Mouse (Mus musculus): ENCODE results near the gene Actn1. TPM values are rescaled to one million over a fixed set of nuclear protein-coding genes. Genes with fewer than 3 reads are reported as not detected.
A peak's percentile ranks its signal among the peaks of the same experiment; 100 is the strongest.

The Actn1 gene
- polyA plus RNA-seq, 1 experiment from 2014 or later, result 32.5 TPM

DNA sequence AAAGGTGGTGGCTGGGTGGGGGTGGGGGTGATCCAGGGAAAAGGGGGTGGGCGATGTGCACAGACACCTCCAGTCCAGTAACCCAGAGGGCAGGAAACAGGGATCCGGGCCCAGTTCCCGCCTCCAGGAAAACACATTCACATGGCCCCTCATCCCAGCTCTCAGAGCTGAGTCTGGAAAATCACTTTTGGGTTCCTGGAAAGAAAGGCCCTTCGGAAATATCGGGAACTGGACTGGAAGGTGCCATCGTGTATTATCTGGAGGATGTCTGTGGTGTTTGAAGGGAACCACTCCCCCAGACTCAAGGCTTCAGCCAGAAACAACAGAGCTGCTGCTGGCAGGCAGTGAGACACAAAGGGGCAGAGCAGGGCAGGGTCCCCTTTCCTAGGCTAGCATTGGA is 10.6 kb downstream of the Actn1 start:
- Histone ChIP-seq H3K27me3 (ENCODE audit: insufficient read depth, low read length) (no peaks in the 10 kb centered on the region), H3K9me3 (replicated peaks; ENCODE audit: low read length) (no peaks in the 10 kb centered on the region), H3K4me2 (ENCODE audit: low read length) (no peak overlapping the region), H3K4me1 (replicated peaks; ENCODE audit: insufficient read depth, low read length) (peaks cover 30% of the 10 kb centered on the region), H3K36me3 (ENCODE audit: insufficient read depth, low read length) (no peaks in the 10 kb centered on the region), H3K9ac (ENCODE audit: low read depth, low read length) (no peak overlapping the region), H3K27ac (no peak overlapping the region), H3K4me3 (replicated peaks; ENCODE audit: low read depth, low read length) (no peak overlapping the region)
- no peak for ATAC-seq (replicated peaks; ENCODE audit: low FRiP score, low read depth)
- 38% methylated on average over 6 of the region's 6 CpGs for WGBS
- no peak for DNase-seq (ENCODE audit: low spot score)
- no peak for TF ChIP-seq CTCF (IDR thresholded peaks at IDR 0.05; ENCODE audit: low read depth)

DNA sequence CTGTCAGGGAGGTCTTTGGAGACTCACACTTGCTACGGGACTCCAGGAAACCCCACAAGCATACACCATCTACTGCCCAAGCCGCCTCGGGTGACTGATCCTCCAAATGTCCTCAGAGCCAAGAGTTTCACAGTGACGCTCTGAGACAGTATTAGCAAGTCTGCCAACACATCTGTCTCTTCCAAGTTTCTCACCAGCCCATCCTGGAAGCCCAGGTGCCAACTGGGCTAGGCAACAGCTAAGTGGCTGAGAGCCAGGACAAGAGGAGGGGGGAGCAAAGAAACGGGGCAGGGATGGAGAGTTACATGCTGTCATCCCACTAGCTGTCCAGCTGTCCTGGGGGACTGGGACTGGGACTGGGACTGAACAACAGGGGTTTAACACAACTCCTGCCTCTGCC is 13.1 kb downstream of the Actn1 start:
- Histone ChIP-seq H3K4me2 (ENCODE audit: low read length) (no peak overlapping the region), H3K36me3 (ENCODE audit: insufficient read depth, low read length) (no peaks in the 10 kb centered on the region), H3K27ac (no peak overlapping the region), H3K4me3 (replicated peaks; ENCODE audit: low read depth, low read length) (no peak overlapping the region), H3K4me1 (replicated peaks; ENCODE audit: insufficient read depth, low read length) (peaks cover 25% of the 10 kb centered on the region), H3K27me3 (ENCODE audit: insufficient read depth, low read length) (no peaks in the 10 kb centered on the region), H3K9ac (ENCODE audit: low read depth, low read length) (no peak overlapping the region), H3K9me3 (replicated peaks; ENCODE audit: low read length) (no peaks in the 10 kb centered on the region)
- no peak for ATAC-seq (replicated peaks; ENCODE audit: low FRiP score, low read depth)
- DNase-seq (ENCODE audit: low spot score), result no peak
- no peak for TF ChIP-seq CTCF (IDR thresholded peaks at IDR 0.05; ENCODE audit: low read depth)
- 61% methylated on average over 5 of the region's 5 CpGs for WGBS

DNA sequence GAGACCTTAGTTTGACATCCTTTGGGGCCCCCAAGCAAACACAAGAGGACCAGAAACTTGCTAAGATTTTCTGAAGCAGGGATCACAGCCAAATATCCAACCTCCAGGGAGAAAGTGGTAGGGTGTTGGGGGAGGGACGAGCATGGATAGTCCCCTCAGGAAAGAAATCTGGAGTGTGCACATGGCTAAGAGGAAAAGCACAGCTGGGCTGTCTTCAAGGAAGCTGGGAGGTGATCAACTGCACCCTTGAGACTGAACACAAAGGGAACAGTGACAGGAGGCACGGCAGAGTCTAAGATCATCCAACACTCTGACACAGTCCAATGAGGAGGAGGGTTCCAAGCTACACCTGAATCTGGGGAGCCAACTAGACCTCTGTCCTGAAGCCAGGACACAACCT is 13.7 kb downstream of the Actn1 start:
- H3K36me3 ChIP-seq (ENCODE audit: insufficient read depth, low read length), result no peaks in the 10 kb centered on the region

DNA sequence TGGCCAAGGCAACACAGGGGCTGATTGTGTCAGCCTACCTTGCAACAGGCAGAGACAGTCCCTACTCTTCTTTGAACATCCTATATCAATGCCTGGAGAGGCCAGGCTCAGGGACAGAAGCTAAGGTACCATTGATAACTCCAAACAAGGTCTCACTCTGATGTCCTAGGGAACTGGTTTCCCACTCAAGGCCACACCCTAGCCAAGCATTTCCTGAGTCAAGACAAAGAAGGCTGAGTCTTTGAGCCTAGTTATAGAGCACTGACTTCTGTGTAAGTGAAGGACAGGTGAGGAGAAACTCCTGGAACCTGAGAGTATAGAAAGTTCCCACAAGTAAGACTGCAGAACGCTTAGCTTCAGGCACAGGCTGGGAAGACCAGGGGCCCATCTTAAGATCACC is 15.4 kb downstream of the Actn1 start:
- H3K9ac ChIP-seq (ENCODE audit: low read depth, low read length), result no peak overlapping the region
- no peaks in the 10 kb centered on the region for H3K36me3 ChIP-seq (ENCODE audit: insufficient read depth, low read length)
- peaks cover 8% of the 10 kb centered on the region; the same call in 1 of the 2 replicates for H3K4me1 ChIP-seq (replicated peaks; ENCODE audit: insufficient read depth, low read length)
- DNase-seq (ENCODE audit: low spot score) (no peak), ATAC-seq (replicated peaks; ENCODE audit: low FRiP score, low read depth) (no peak)
- no peak for TF ChIP-seq CTCF (IDR thresholded peaks at IDR 0.05; ENCODE audit: low read depth)
- H3K27me3 ChIP-seq (ENCODE audit: insufficient read depth, low read length), result no peaks in the 10 kb centered on the region
- no peak overlapping the region for H3K4me3 ChIP-seq (replicated peaks; ENCODE audit: low read depth, low read length)
- no peak overlapping the region for H3K4me2 ChIP-seq (ENCODE audit: low read length)
- H3K9me3 ChIP-seq (replicated peaks; ENCODE audit: low read length), result no peaks in the 10 kb centered on the region
- H3K27ac ChIP-seq, result no peak overlapping the region
- 88% methylated on average over 1 of the region's 1 CpGs for WGBS

More for the DNA sequence above, 13.7 kb downstream of the Actn1 start:
- peaks cover 23% of the 10 kb centered on the region for H3K4me1 ChIP-seq (replicated peaks; ENCODE audit: insufficient read depth, low read length)
- ATAC-seq (replicated peaks; ENCODE audit: low FRiP score, low read depth) (no peak), DNase-seq (ENCODE audit: low spot score) (no peak)
- no peaks in the 10 kb centered on the region for H3K9me3 ChIP-seq (replicated peaks; ENCODE audit: low read length)
- H3K9ac ChIP-seq (ENCODE audit: low read depth, low read length), result no peak overlapping the region
- WGBS, result 13% methylated on average over 2 of the region's 2 CpGs
- H3K27ac ChIP-seq, result no peak overlapping the region
- TF ChIP-seq CTCF (IDR thresholded peaks at IDR 0.05; ENCODE audit: low read depth), result no peak
- no peaks in the 10 kb centered on the region for H3K27me3 ChIP-seq (ENCODE audit: insufficient read depth, low read length)
- no peak overlapping the region for H3K4me2 ChIP-seq (ENCODE audit: low read length)
- no peak overlapping the region for H3K4me3 ChIP-seq (replicated peaks; ENCODE audit: low read depth, low read length)

DNA sequence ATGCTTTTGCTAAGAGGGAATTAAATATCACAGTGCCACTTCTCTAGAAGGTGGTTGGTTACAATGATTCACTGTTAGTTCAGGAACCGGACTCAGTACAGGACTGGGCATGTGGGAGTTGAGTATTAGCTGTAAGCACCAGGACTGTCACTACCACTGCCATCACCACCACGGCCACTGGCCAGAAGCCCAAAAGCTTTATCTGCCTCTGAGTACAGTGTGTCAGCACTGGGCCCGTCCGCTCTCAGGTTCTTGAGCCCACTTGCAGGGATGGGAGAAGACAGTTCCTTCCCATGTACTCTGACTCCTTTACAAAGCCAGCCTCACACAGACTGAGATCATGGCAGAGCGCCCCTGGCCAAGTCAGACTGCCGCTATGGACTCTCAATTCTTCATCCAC is 16.0 kb downstream of the Actn1 start:
- no peak overlapping the region for H3K4me2 ChIP-seq (ENCODE audit: low read length)
- H3K36me3 ChIP-seq (ENCODE audit: insufficient read depth, low read length), result no peaks in the 10 kb centered on the region
- DNase-seq (ENCODE audit: low spot score) (no peak), ATAC-seq (replicated peaks; ENCODE audit: low FRiP score, low read depth) (no peak)
- no peak for TF ChIP-seq CTCF (IDR thresholded peaks at IDR 0.05; ENCODE audit: low read depth)
- peaks cover 8% of the 10 kb centered on the region for H3K4me1 ChIP-seq (replicated peaks; ENCODE audit: insufficient read depth, low read length)
- H3K9me3 ChIP-seq (replicated peaks; ENCODE audit: low read length), result no peaks in the 10 kb centered on the region
- no peak overlapping the region for H3K27ac ChIP-seq
- no peak overlapping the region for H3K9ac ChIP-seq (ENCODE audit: low read depth, low read length)
- WGBS, result 87% methylated on average over 6 of the region's 6 CpGs
- H3K27me3 ChIP-seq (ENCODE audit: insufficient read depth, low read length), result no peaks in the 10 kb centered on the region
- no peak overlapping the region for H3K4me3 ChIP-seq (replicated peaks; ENCODE audit: low read depth, low read length)

DNA sequence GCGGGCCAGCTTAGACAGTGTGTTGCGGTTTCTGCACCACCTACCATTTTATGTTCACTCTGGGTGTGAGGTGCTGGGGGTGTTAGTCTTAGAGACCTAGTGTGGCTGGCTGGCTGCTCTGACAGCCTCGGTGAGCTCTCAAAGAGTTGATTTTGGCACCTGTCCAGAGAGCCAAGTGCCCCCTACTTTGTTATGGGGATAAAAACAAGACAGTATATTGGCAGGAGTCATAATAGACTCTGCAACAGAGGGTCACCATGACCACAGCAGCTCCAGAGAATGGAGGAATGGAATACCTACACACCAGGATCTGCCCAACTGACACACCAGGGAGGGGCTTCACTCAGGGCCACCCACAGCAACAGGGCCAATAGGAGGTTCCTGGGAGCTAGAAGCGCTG is 16.8 kb downstream of the Actn1 start:
- H3K27ac ChIP-seq, result no peak overlapping the region
- H3K4me1 ChIP-seq (replicated peaks; ENCODE audit: insufficient read depth, low read length), result peaks cover 10% of the 10 kb centered on the region
- H3K4me3 ChIP-seq (replicated peaks; ENCODE audit: low read depth, low read length), result no peak overlapping the region
- ATAC-seq (replicated peaks; ENCODE audit: low FRiP score, low read depth), result no peak
- no peaks in the 10 kb centered on the region for H3K36me3 ChIP-seq (ENCODE audit: insufficient read depth, low read length)
- H3K4me2 ChIP-seq (ENCODE audit: low read length), result no peak overlapping the region
- WGBS, result 63% methylated on average over 4 of the region's 4 CpGs
- no peak for TF ChIP-seq CTCF (IDR thresholded peaks at IDR 0.05; ENCODE audit: low read depth)
- H3K27me3 ChIP-seq (ENCODE audit: insufficient read depth, low read length), result no peaks in the 10 kb centered on the region
- no peak for DNase-seq (ENCODE audit: low spot score)
- H3K9me3 ChIP-seq (replicated peaks; ENCODE audit: low read length), result no peaks in the 10 kb centered on the region
- H3K9ac ChIP-seq (ENCODE audit: low read depth, low read length), result no peak overlapping the region

DNA sequence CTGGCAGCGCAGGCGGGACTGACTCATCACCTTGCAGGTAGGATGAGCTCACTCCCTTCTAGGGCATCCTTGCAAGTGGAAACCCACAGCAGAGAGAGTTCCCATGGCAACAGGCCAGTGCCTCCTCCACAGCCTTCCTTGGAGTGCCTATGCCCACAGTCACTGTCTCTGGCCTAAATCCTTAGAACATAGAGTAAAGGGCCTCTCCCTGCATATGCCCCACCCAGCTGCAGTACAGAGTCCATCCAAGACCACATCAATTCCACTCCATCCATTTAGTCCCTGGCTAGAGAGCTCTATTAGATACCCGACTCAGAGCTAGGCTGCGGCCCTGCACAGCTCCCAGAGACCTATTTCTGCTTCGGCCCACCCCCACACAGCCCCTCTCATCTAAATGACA is 20.7 kb downstream of the Actn1 start:
- Histone ChIP-seq H3K9ac (ENCODE audit: low read depth, low read length) (no peak overlapping the region), H3K27me3 (ENCODE audit: insufficient read depth, low read length) (no peaks in the 10 kb centered on the region), H3K4me1 (replicated peaks; ENCODE audit: insufficient read depth, low read length) (peaks cover 6% of the 10 kb centered on the region), H3K27ac (peak overlapping the region; percentile 19; the same call in 1 of the 2 replicates), H3K9me3 (replicated peaks; ENCODE audit: low read length) (no peaks in the 10 kb centered on the region), H3K4me2 (ENCODE audit: low read length) (no peak overlapping the region), H3K4me3 (replicated peaks; ENCODE audit: low read depth, low read length) (no peak overlapping the region), H3K36me3 (ENCODE audit: insufficient read depth, low read length) (no peaks in the 10 kb centered on the region)
- whole genome bisulfite sequencing, result 77% methylated on average over 5 of the region's 5 CpGs
- DNase-seq (ENCODE audit: low spot score) (no peak), ATAC-seq (replicated peaks; ENCODE audit: low FRiP score, low read depth) (no peak)
- TF ChIP-seq CTCF (IDR thresholded peaks at IDR 0.05; ENCODE audit: low read depth), result no peak
